In genomic region chr4:119962066-119962465, GRCm38 (mm10) we compare ENCODE assay signal across 19 mouse cellular contexts.
DNase-seq lines count a peak whose midpoint lies in the region; ATAC-seq and TF ChIP-seq lines count a peak whose summit lies in the region.
"Had no signal": no experiment of that assay in that cellular context is flagged by ENCODE, and none has a peak within 500 bp of the region (broad histone marks: within the 10 kb centered on the region; RNA-seq: fewer than 3 reads in every experiment).

No protein-coding gene starts in this region.

- no peak overlapping the region for H3K4me3 ChIP-seq in gastrocnemius, adult 2 months
- no peak overlapping the region for H3K4me3 ChIP-seq in left cerebral cortex, adult 2 months
- H3K4me3 ChIP-seq in midbrain, postnatal 0 days (ENCODE audit: low read depth, low read length), result no peak overlapping the region
- H3K4me3 ChIP-seq in midbrain, embryonic 15.5 days, result no peak overlapping the region
- H3K4me3 ChIP-seq in small intestine, adult 2 months (ENCODE audit: low read depth, low read length), result no peak overlapping the region
- H3K4me3 ChIP-seq: embryonic facial prominence, embryonic 13.5 days; hindbrain, embryonic 13.5 days; limb, embryonic 15.5 days; midbrain, embryonic 12.5 days; myocyte; neural tube, embryonic 15.5 days had no signal

- no peaks in the 10 kb centered on the region for H3K27me3 ChIP-seq in midbrain, postnatal 0 days (ENCODE audit: insufficient read depth, low read length)
- no peaks in the 10 kb centered on the region for H3K27me3 ChIP-seq in midbrain, embryonic 15.5 days (replicated peaks)
- no peaks in the 10 kb centered on the region for H3K27me3 ChIP-seq in small intestine, adult 2 months (ENCODE audit: control insufficient read depth, insufficient read depth, low read length)
- H3K27me3 ChIP-seq: embryonic facial prominence, embryonic 13.5 days; limb, embryonic 15.5 days; midbrain, embryonic 12.5 days; neural tube, embryonic 15.5 days had no signal

- no peak overlapping the region for H3K4me2 ChIP-seq in midbrain, postnatal 0 days (ENCODE audit: low read depth, low read length, poor library complexity, severe bottlenecking)
- H3K4me2 ChIP-seq in midbrain, embryonic 15.5 days, result no peak overlapping the region
- H3K4me2 ChIP-seq: embryonic facial prominence, embryonic 13.5 days; hindbrain, embryonic 13.5 days; limb, embryonic 15.5 days; midbrain, embryonic 12.5 days; neural tube, embryonic 15.5 days had no signal

- H3K27ac ChIP-seq in gastrocnemius, adult 2 months, result no peak overlapping the region
- no peak overlapping the region for H3K27ac ChIP-seq in left cerebral cortex, adult 2 months
- no peak overlapping the region for H3K27ac ChIP-seq in midbrain, postnatal 0 days (ENCODE audit: low read depth, low read length)
- no peak overlapping the region for H3K27ac ChIP-seq in midbrain, embryonic 15.5 days
- no peak overlapping the region for H3K27ac ChIP-seq in small intestine, adult 2 months (ENCODE audit: insufficient read depth, low read depth, low read length)
- H3K27ac ChIP-seq: embryonic facial prominence, embryonic 13.5 days; hindbrain, embryonic 13.5 days; limb, embryonic 15.5 days; midbrain, embryonic 12.5 days; neural tube, embryonic 15.5 days had no signal

- peak; percentile 27; the same call in 1 of the 2 replicates for TF ChIP-seq CTCF in gastrocnemius, adult 2 months (IDR thresholded peaks at IDR 0.05)
- TF ChIP-seq CTCF in left cerebral cortex, adult 2 months (IDR thresholded peaks at IDR 0.05), result peak; percentile 35
- TF ChIP-seq CTCF in midbrain, postnatal 0 days (IDR thresholded peaks at IDR 0.05), result 0 out of 2 replicates have a peak, but pooled peaks have one; percentile 21
- peak; percentile 24; the same call in 1 of the 2 replicates for TF ChIP-seq CTCF in small intestine, adult 2 months (IDR thresholded peaks at IDR 0.05; ENCODE audit: extremely low read depth, insufficient read length, insufficient replicate concordance, low read depth, low read length)

- TF ChIP-seq POLR2A in small intestine, adult 2 months (IDR thresholded peaks at IDR 0.05; ENCODE audit: low read depth, low read length), result no peak

- 0 out of 2 replicates have a peak, but pooled peaks cover 2% of the 10 kb centered on the region for H3K36me3 ChIP-seq in midbrain, postnatal 0 days (ENCODE audit: insufficient read depth, low read length)
- no peaks in the 10 kb centered on the region for H3K36me3 ChIP-seq in midbrain, embryonic 15.5 days (replicated peaks)
- H3K36me3 ChIP-seq in small intestine, adult 2 months (ENCODE audit: control insufficient read depth, insufficient read depth, low read length), result no peaks in the 10 kb centered on the region
- H3K36me3 ChIP-seq: embryonic facial prominence, embryonic 13.5 days; hindbrain, embryonic 13.5 days; limb, embryonic 15.5 days; midbrain, embryonic 12.5 days; neural tube, embryonic 15.5 days had no signal

- H3K9ac ChIP-seq in midbrain, postnatal 0 days (replicated peaks; ENCODE audit: low read length, poor library complexity, severe bottlenecking), result no peak overlapping the region
- H3K9ac ChIP-seq in midbrain, embryonic 15.5 days, result no peak overlapping the region
- H3K9ac ChIP-seq: embryonic facial prominence, embryonic 13.5 days; forebrain, postnatal 0 days; hindbrain, embryonic 13.5 days; limb, embryonic 15.5 days; midbrain, embryonic 12.5 days; neural tube, embryonic 15.5 days had no signal

- 85% methylated on average over 5 of the region's 5 CpGs for WGBS in midbrain, postnatal 0 days
- 90% methylated on average over 5 of the region's 5 CpGs for WGBS in midbrain, embryonic 15.5 days
- WGBS in small intestine, adult 2 months, result 74% methylated on average over 5 of the region's 5 CpGs

- intact Hi-C loops in gastrocnemius, adult 2 months (cut with DNase I), result no loop called here
- intact Hi-C loops in gastrocnemius, postnatal 14 days (cut with DNase I; ENCODE audit: low total_unique reads), result no loop called here
- intact Hi-C loops in left cerebral cortex, adult 2 months (cut with DNase I), result no loop called here
- intact Hi-C loops in left cerebral cortex, postnatal 14 days (cut with DNase I), result loop anchor here (10.0 kb wide), 1 partner anchor 143 kb away; no protein-coding TSS in a partner anchor

- DNase-seq in gastrocnemius, adult 2 months, result no peak
- DNase-seq in gastrocnemius, postnatal 14 days, result no peak
- DNase-seq in left cerebral cortex, adult 2 months (ENCODE audit: extremely low spot score in 1 of 2, low spot score in 2 of 2), result no peak
- DNase-seq in left cerebral cortex, postnatal 14 days (ENCODE audit: low spot score in 2 of 2), result no peak
- no peak for DNase-seq in midbrain, postnatal 0 days (ENCODE audit: low spot score)
- DNase-seq in cerebellum, postnatal 10 days, result no peak
- DNase-seq: adrenal gland, postnatal 14 days; cerebellum, adult 2 months; forebrain, postnatal 0 days; heart, adult 11 months; right cerebral cortex, postnatal 4 days had no signal

- no peak for ATAC-seq in midbrain, postnatal 0 days (ENCODE audit: low FRiP score)
- ATAC-seq in midbrain, embryonic 15.5 days (replicated peaks), result no peak
- ATAC-seq: forebrain, postnatal 0 days had no signal

- no peaks in the 10 kb centered on the region; the same call in 1 of the 2 replicates for H3K4me1 ChIP-seq in midbrain, postnatal 0 days (ENCODE audit: insufficient read depth, low read length)
- peaks cover 3% of the 10 kb centered on the region; the same call in 1 of the 2 replicates for H3K4me1 ChIP-seq in midbrain, embryonic 15.5 days
- H3K4me1 ChIP-seq in small intestine, adult 2 months (ENCODE audit: control insufficient read depth, insufficient read depth, insufficient read length, low read length), result peaks cover 12% of the 10 kb centered on the region; the same call in 1 of the 2 replicates
- H3K4me1 ChIP-seq: midbrain, embryonic 12.5 days; neural tube, embryonic 15.5 days had no signal

- no peaks in the 10 kb centered on the region for H3K9me3 ChIP-seq in midbrain, postnatal 0 days (ENCODE audit: low read length)
- no peaks in the 10 kb centered on the region for H3K9me3 ChIP-seq in midbrain, embryonic 15.5 days
- H3K9me3 ChIP-seq: embryonic facial prominence, embryonic 13.5 days; hindbrain, embryonic 13.5 days; limb, embryonic 15.5 days; midbrain, embryonic 12.5 days; neural tube, embryonic 15.5 days had no signal
